Mouse (Mus musculus): ENCODE results near the gene Myo3b.

DNA sequence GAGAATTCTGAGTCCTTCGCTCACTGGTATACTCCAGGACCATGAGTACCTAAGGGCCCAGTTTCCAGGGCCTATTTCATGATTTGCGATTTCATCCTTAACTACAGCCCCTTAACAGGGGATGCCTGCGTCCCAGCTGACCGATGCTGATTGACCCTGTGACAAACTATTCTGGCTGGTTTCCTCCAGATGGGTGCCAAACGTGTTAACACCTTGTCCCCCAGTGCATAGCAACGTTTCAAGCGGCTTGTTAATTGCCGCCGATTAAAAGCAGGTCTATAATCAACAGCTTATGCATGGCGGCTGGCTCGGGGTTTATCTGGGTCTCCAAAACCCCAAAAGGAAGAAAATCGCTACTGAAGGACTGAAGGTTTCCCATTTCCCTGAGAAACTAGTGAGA lies 417.3 kb downstream of the Myo3b start:
- TF ChIP-seq EP300 (IDR thresholded peaks at IDR 0.05; ENCODE audit: low read depth) (no peak), CTCF (IDR thresholded peaks at IDR 0.05; ENCODE audit: low read depth) (no peak)

All from liver, embryonic 14.5 days (tissue).